Mouse (Mus musculus) olfactory bulb, adult 2 months (tissue): ENCODE measurements around the gene Cxcl10.

Source experiments
- CTCF ChIP-seq: fragments of 200-500 bp; IDR thresholded peaks from 2 replicates; pipeline ENCODE4 v1.5.1; 2012; ENCODE audit warnings: low read depth, mild to moderate bottlenecking, low read length, moderate library complexity; ENCODE audit not compliant: insufficient read depth
- POLR2A ChIP-seq: fragments of 200-500 bp; IDR thresholded peaks from 2 replicates; pipeline ENCODE4 v1.6.1; 2012; ENCODE audit warnings: mild to moderate bottlenecking, low read depth, low read length, moderate library complexity; ENCODE audit not compliant: insufficient read depth

DNA sequence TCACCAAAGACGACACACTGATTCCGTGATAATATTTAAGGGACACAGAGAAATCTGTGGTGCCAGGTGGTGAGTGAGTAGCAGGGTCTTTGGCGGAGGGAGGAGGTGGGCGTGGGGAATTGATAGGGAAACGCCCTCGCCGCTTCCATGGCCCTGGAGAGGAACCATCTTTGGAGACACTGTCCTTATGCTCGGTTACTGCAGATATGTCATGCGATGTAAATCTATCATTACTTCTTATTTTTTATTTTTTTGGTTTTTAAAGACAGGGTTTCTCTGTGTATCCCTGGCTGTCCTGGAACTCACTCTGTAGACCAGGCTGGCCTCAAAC lies 33.6 kb upstream of the Cxcl10 start:
- no peak for TF ChIP-seq POLR2A
- no peak for TF ChIP-seq CTCF
